Mouse (Mus musculus): ENCODE data around the gene Bst2.

DNA sequence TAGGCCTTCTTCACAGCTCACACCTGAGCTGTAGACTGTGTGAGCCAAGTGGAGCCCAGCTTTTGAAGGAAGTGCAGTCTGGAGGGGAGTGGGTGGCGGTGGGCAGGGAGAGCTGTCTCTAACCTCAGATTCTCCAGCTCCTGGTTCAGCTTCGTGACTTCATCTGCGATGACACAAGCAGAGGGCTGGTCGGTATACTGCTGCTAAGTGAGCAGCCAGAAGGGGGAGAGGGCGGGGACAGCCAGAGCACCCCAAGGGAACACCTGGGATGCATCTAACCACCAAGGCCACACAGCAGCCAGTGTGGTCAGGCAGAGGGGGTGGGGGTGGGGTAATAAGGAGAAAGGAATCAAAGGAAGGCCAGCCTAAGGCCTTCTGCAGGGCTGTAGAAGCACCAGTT is 1.6 kb downstream of the Bst2 start:
- no peak for TF ChIP-seq CTCF (IDR thresholded peaks at IDR 0.05; ENCODE audit: borderline replicate concordance, insufficient read depth, low read depth, low read length)
- TF ChIP-seq POLR2A (IDR thresholded peaks at IDR 0.05; ENCODE audit: borderline replicate concordance, insufficient read depth, low read length): no peak
